Mouse (Mus musculus) urinary bladder, postnatal 4 days (tissue): ENCODE measurements around the gene Sowahd.

ENCODE experiments used
- DNase-seq, 2 experiments: peaks; one replicate each; pipeline ENCODE4 v3.0.0; 2021 to 2022; ENCODE audit warnings: low spot score in 2 of 2

The Sowahd gene

DNA sequence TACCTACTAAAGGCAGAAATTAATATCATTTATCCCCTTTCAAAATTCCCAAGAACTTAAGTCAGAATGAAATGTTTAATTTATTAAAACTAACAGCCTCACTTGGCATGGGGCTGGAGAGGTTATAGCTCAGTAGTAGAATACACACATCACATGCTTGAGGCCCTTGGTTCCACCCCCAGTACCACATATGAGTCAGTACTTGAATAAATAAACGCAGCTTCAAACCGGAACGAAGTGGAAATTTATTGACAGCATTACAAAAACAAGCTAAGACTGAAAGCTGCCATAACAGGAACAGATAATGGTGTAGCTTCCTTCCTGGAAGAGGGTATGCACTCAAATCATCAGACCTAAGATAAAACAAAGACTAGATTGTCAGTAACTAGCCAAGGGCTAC, 42.8 kb downstream of the Sowahd start:
- no peak for DNase-seq

DNA sequence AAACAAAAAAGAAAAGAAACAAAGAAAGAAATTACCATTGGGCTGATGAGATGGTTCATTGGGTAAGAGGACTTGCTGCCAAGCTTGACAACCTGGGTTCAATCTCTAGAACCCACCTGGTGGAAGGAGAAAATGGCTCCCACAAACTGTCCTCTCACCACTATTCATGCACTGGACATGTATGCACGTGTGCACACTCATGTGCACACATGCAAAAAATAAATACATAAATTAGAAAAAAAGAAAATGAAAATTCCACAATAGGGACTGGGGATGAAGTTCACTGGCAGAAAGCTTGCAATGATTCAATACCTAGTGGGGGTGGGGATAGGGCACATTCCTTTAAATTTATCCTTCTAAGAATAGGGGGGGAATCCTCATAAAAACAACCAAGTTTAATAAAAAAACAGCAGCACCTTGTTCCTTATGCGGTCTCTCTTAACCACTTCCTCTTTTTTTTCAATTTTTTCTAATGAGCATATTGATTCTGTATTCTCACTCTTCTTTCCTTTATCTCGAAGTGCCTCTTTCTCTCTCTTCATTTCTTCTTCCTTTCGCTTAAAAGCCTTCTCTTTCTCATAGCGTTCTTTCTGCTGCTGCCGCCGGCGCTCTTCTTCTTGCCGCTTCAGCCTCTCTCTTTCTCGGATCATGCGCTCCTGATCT, 46.6 kb downstream of the Sowahd start:
- no peak for DNase-seq

DNA sequence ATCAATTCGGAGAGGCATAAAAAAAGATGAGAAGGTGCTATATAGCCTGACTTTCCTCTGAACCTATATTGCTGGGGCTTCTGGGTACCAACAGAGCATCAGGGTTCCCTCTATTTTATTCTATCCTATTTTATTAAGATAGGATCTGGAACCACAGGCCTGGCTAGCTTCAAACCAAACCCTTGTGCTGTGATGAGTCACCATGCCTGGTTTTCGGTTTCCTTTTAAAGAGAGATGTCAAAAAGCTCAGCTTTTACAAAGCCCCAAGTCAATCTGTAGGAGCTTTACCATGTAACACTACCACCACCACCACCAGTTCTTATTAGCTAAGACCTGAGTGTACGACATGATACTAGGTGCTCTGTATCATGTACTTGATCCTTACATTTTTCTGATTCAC, 50.0 kb downstream of the Sowahd start:
- no peak for DNase-seq
